ENCODE assay signal across 8 mouse cellular contexts in genomic region chr13:65113239-65113638, GRCm38 (mm10). TPM values are rescaled to one million over a fixed set of nuclear protein-coding genes. Genes with fewer than 3 reads are reported as not detected.
DNase-seq lines count a peak whose midpoint lies in the region; ATAC-seq lines count a peak whose summit lies in the region.

No protein-coding gene starts in this region.

- no peaks in the 10 kb centered on the region for H3K9me3 ChIP-seq in liver, embryonic 11.5 days (ENCODE audit: control insufficient read depth, low read length)
- H3K9me3 ChIP-seq in embryonic facial prominence, embryonic 12.5 days: no peaks in the 10 kb centered on the region
- H3K9me3 ChIP-seq in intestine, embryonic 15.5 days: no peaks in the 10 kb centered on the region
- H3K9me3 ChIP-seq in neural tube, embryonic 13.5 days: no peaks in the 10 kb centered on the region

- peak overlapping the region; percentile 82 for H3K4me3 ChIP-seq in liver, embryonic 11.5 days (ENCODE audit: low read depth, low read length)
- peak overlapping the region; percentile 93 for H3K4me3 ChIP-seq in embryonic facial prominence, embryonic 12.5 days
- peak overlapping the region; percentile 91 for H3K4me3 ChIP-seq in intestine, embryonic 15.5 days (replicated peaks)
- peak overlapping the region; percentile 88 for H3K4me3 ChIP-seq in neural tube, embryonic 13.5 days

- 60% methylated on average over 3 of the region's 3 CpGs for WGBS in liver, embryonic 11.5 days
- 67% methylated on average over 3 of the region's 3 CpGs for WGBS in embryonic facial prominence, embryonic 12.5 days
- WGBS in intestine, embryonic 15.5 days: 52% methylated on average over 3 of the region's 3 CpGs
- 62% methylated on average over 3 of the region's 3 CpGs for WGBS in neural tube, embryonic 13.5 days

- no peaks in the 10 kb centered on the region for H3K27me3 ChIP-seq in liver, embryonic 11.5 days (replicated peaks; ENCODE audit: control insufficient read depth, insufficient read depth, low read length)
- H3K27me3 ChIP-seq in embryonic facial prominence, embryonic 12.5 days: no peaks in the 10 kb centered on the region; the same call in 1 of the 2 replicates
- H3K27me3 ChIP-seq in intestine, embryonic 15.5 days (replicated peaks): no peaks in the 10 kb centered on the region
- no peaks in the 10 kb centered on the region for H3K27me3 ChIP-seq in neural tube, embryonic 13.5 days

- H3K4me1 ChIP-seq in liver, embryonic 11.5 days (replicated peaks; ENCODE audit: control insufficient read depth, insufficient read depth, low read length): peaks cover 3% of the 10 kb centered on the region; the same call in 1 of the 2 replicates
- H3K4me1 ChIP-seq in embryonic facial prominence, embryonic 12.5 days: no peaks in the 10 kb centered on the region
- H3K4me1 ChIP-seq in intestine, embryonic 15.5 days (replicated peaks): no peaks in the 10 kb centered on the region
- H3K4me1 ChIP-seq in neural tube, embryonic 13.5 days (replicated peaks): peaks cover 23% of the 10 kb centered on the region

- H3K27ac ChIP-seq in liver, embryonic 11.5 days (ENCODE audit: low read depth, low read length): peak overlapping the region; percentile 32
- peak overlapping the region; percentile 93; the same call in 1 of the 2 replicates for H3K27ac ChIP-seq in embryonic facial prominence, embryonic 12.5 days
- peak overlapping the region; percentile 48; the same call in 1 of the 2 replicates for H3K27ac ChIP-seq in intestine, embryonic 15.5 days
- peak overlapping the region; percentile 89 for H3K27ac ChIP-seq in neural tube, embryonic 13.5 days (replicated peaks)

- peak overlapping the region; percentile 87 for H3K9ac ChIP-seq in liver, embryonic 11.5 days (ENCODE audit: low read depth, low read length)
- peak overlapping the region; percentile 93; the same call in 1 of the 2 replicates for H3K9ac ChIP-seq in embryonic facial prominence, embryonic 12.5 days
- peak overlapping the region; percentile 94 for H3K9ac ChIP-seq in intestine, embryonic 15.5 days
- H3K9ac ChIP-seq in neural tube, embryonic 13.5 days: peak overlapping the region; percentile 95

- ATAC-seq in liver, embryonic 11.5 days (replicated peaks; ENCODE audit: low FRiP score): 0 out of 2 replicates have a peak, but pooled peaks have one; percentile 22
- ATAC-seq in embryonic facial prominence, embryonic 12.5 days (ENCODE audit: insufficient number of reproducible peaks, insufficient read depth, low FRiP score, low TSS enrichment): no peak
- ATAC-seq in intestine, embryonic 15.5 days: peak; percentile 46
- peak; percentile 74 for ATAC-seq in neural tube, embryonic 13.5 days (ENCODE audit: low read depth)

- H3K4me2 ChIP-seq in liver, embryonic 11.5 days: peak overlapping the region; percentile 86
- peak overlapping the region; percentile 74 for H3K4me2 ChIP-seq in embryonic facial prominence, embryonic 12.5 days (replicated peaks)
- H3K4me2 ChIP-seq in intestine, embryonic 15.5 days (replicated peaks): peak overlapping the region; percentile 66
- peak overlapping the region; percentile 83 for H3K4me2 ChIP-seq in neural tube, embryonic 13.5 days

- DNase-seq in liver, embryonic 11.5 days (ENCODE audit: low spot score): no peak
- DNase-seq in liver: no peak
- DNase-seq in urinary bladder, postnatal 4 days (ENCODE audit: low spot score in 2 of 2): no peak
- no peak for DNase-seq in ovary, adult 18-20 months (ENCODE audit: low spot score)
- no peak for DNase-seq in ovary, postnatal 36 days (ENCODE audit: low spot score)

- H3K36me3 ChIP-seq in liver, embryonic 11.5 days (ENCODE audit: control insufficient read depth, insufficient read depth, low read length): no peaks in the 10 kb centered on the region
- no peaks in the 10 kb centered on the region for H3K36me3 ChIP-seq in embryonic facial prominence, embryonic 12.5 days
- no peaks in the 10 kb centered on the region for H3K36me3 ChIP-seq in intestine, embryonic 15.5 days
- no peaks in the 10 kb centered on the region for H3K36me3 ChIP-seq in neural tube, embryonic 13.5 days

RNA-seq across cellular contexts. Expression of gene Mfsd14b, which starts 0.5 kb away (rescaled TPM):
- polyA plus RNA-seq in liver, embryonic 11.5 days (2014; fragmentation: Nextera tagmentation; extraction: Ambion mirVana): 68.1 and 78.1 TPM in 2 replicates
- 57.1 and 60.5 TPM in 2 replicates for polyA plus RNA-seq in embryonic facial prominence, embryonic 12.5 days (2016; fragmentation: Nextera tagmentation; extraction: Ambion mirVana)
- polyA plus RNA-seq in intestine, embryonic 15.5 days (2015; fragmentation: Nextera tagmentation; extraction: Ambion mirVana): 53.0 and 60.1 TPM in 2 replicates
- 31.1 and 32.1 TPM in 2 replicates for polyA plus RNA-seq in neural tube, embryonic 13.5 days (2015; fragmentation: Nextera tagmentation; extraction: Ambion mirVana)

RNA-seq across cellular contexts. Expression of gene Olfr465-ps1, which starts 24.6 kb away (rescaled TPM):
- not detected in 2 replicates for polyA plus RNA-seq in liver, embryonic 11.5 days (2014; fragmentation: Nextera tagmentation; extraction: Ambion mirVana)
- not detected in 2 replicates for polyA plus RNA-seq in embryonic facial prominence, embryonic 12.5 days (2016; fragmentation: Nextera tagmentation; extraction: Ambion mirVana)
- polyA plus RNA-seq in intestine, embryonic 15.5 days (2015; fragmentation: Nextera tagmentation; extraction: Ambion mirVana): not detected in 2 replicates
- polyA plus RNA-seq in neural tube, embryonic 13.5 days (2015; fragmentation: Nextera tagmentation; extraction: Ambion mirVana): not detected in 2 replicates

RNA-seq across cellular contexts. Expression of gene Olfr466, which starts 36.8 kb away (rescaled TPM):
- polyA plus RNA-seq in liver, embryonic 11.5 days (2014; fragmentation: Nextera tagmentation; extraction: Ambion mirVana): not detected in 2 replicates
- polyA plus RNA-seq in embryonic facial prominence, embryonic 12.5 days (2016; fragmentation: Nextera tagmentation; extraction: Ambion mirVana): not detected in 2 replicates
- polyA plus RNA-seq in intestine, embryonic 15.5 days (2015; fragmentation: Nextera tagmentation; extraction: Ambion mirVana): not detected in 2 replicates
- polyA plus RNA-seq in neural tube, embryonic 13.5 days (2015; fragmentation: Nextera tagmentation; extraction: Ambion mirVana): not detected in 2 replicates

Comparison
In these comparisons a context has a peak if more than half of its experiments do, and no peak if none do; other contexts are left out.
1. H3K27ac ChIP-seq: peak in every context shown above with its lines; median percentile 93 in embryonic facial prominence, embryonic 12.5 days; 89 in neural tube, embryonic 13.5 days; 48 in intestine, embryonic 15.5 days; 32 in liver, embryonic 11.5 days.